In the genomic region with DNA sequence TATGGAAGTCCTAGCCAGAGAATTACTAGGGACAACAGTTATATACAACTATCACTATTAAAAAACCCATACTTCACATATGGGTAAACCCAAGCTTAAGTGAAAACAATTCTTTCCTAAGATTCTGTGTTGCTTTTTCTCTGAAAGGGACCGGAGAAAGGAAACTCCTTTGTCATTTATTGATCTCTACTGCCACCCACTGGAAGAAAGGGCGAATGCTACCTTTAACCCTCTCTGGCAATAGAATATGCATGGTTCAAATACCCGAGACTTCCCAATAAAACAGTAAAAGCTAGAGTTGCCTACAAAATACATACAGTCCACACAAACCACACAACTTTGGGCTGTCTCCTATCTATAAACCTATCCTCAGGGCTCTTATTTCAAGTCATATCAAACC, we compare ENCODE assay signal across 9 mouse cellular contexts. TPM values are rescaled to one million over a fixed set of nuclear protein-coding genes. Genes with fewer than 3 reads are reported as not detected.
DNase-seq lines count a peak whose midpoint lies in the region; ATAC-seq and TF ChIP-seq lines count a peak whose summit lies in the region.
"Had no signal": no experiment of that assay in that cellular context is flagged by ENCODE, and none has a peak within 500 bp of the region (broad histone marks: within the 10 kb centered on the region; RNA-seq: fewer than 3 reads in every experiment).

No protein-coding gene starts in this region.

- TF ChIP-seq POLR2A in thymus, adult 2 months (IDR thresholded peaks at IDR 0.05; ENCODE audit: control insufficient read depth, extremely low read depth, insufficient read depth, low read length, poor library complexity), result no peak

- 6% methylated on average over 3 of the region's 3 CpGs for WGBS in thymus, adult 2 months
- WGBS in forebrain, embryonic 13.5 days, result 10% methylated on average over 3 of the region's 3 CpGs
- 15% methylated on average over 3 of the region's 3 CpGs for WGBS in intestine, embryonic 15.5 days
- 16% methylated on average over 3 of the region's 3 CpGs for WGBS in midbrain, embryonic 11.5 days
- 7% methylated on average over 3 of the region's 3 CpGs for WGBS in stomach, postnatal 0 days

- no peak overlapping the region for H3K4me2 ChIP-seq in forebrain, embryonic 13.5 days
- no peak overlapping the region for H3K4me2 ChIP-seq in intestine, embryonic 15.5 days (replicated peaks)
- H3K4me2 ChIP-seq in midbrain, embryonic 11.5 days, result no peak overlapping the region
- no peak overlapping the region for H3K4me2 ChIP-seq in stomach, postnatal 0 days (replicated peaks; ENCODE audit: low read depth)
- H3K4me2 ChIP-seq: embryonic facial prominence, embryonic 12.5 days had no signal

- DNase-seq in thymus, adult 2 months, result peak; percentile 35
- no peak for DNase-seq in thymus, adult 18-20 months
- DNase-seq in c-Kit-positive CD71-negative TER-119-negative erythroid progenitor cells, embryonic 14.5 days (ENCODE audit: low read depth), result peak; percentile 22
- peak; percentile 3 to 67 for DNase-seq in left cerebral cortex, adult 9 months (ENCODE audit: low spot score in 2 of 2)
- peak; percentile 94 for DNase-seq in midbrain, embryonic 11.5 days (ENCODE audit: low spot score, missing footprints)
- DNase-seq in stomach, postnatal 0 days (ENCODE audit: low spot score), result peak; percentile 32

- no peaks in the 10 kb centered on the region for H3K36me3 ChIP-seq in thymus, adult 2 months (ENCODE audit: control insufficient read depth, insufficient read depth, low read length)
- no peaks in the 10 kb centered on the region for H3K36me3 ChIP-seq in forebrain, embryonic 13.5 days (ENCODE audit: poor library complexity, severe bottlenecking)
- H3K36me3 ChIP-seq in intestine, embryonic 15.5 days, result no peaks in the 10 kb centered on the region
- no peaks in the 10 kb centered on the region for H3K36me3 ChIP-seq in midbrain, embryonic 11.5 days (ENCODE audit: control insufficient read depth, insufficient read depth, low read length)
- no peaks in the 10 kb centered on the region for H3K36me3 ChIP-seq in stomach, postnatal 0 days (ENCODE audit: control insufficient read depth, insufficient read depth, low read length)
- H3K36me3 ChIP-seq: embryonic facial prominence, embryonic 12.5 days had no signal

- peak; percentile 36; the same call in 1 of the 2 replicates for ATAC-seq in forebrain, embryonic 13.5 days
- ATAC-seq in intestine, embryonic 15.5 days, result 0 out of 2 replicates have a peak, but pooled peaks have one; percentile 58
- peak; percentile 57; the same call in 1 of the 2 replicates for ATAC-seq in midbrain, embryonic 11.5 days (ENCODE audit: low FRiP score)
- ATAC-seq in stomach, postnatal 0 days (ENCODE audit: low FRiP score, low TSS enrichment), result no peak

- H3K9ac ChIP-seq in forebrain, embryonic 13.5 days, result no peak overlapping the region
- H3K9ac ChIP-seq in intestine, embryonic 15.5 days, result no peak overlapping the region
- no peak overlapping the region for H3K9ac ChIP-seq in midbrain, embryonic 11.5 days (ENCODE audit: low read length)
- no peak overlapping the region for H3K9ac ChIP-seq in stomach, postnatal 0 days (ENCODE audit: low read length)
- H3K9ac ChIP-seq: embryonic facial prominence, embryonic 12.5 days had no signal

- no peak for TF ChIP-seq EP300 in stomach, postnatal 0 days (optimal IDR thresholded peaks at IDR 0.05)

- H3K4me3 ChIP-seq in thymus, adult 2 months (ENCODE audit: control insufficient read depth, insufficient read depth, low read length), result no peak overlapping the region
- H3K4me3 ChIP-seq in forebrain, embryonic 13.5 days, result no peak overlapping the region
- no peak overlapping the region for H3K4me3 ChIP-seq in intestine, embryonic 15.5 days (replicated peaks)
- H3K4me3 ChIP-seq in midbrain, embryonic 11.5 days (ENCODE audit: low read depth, low read length), result no peak overlapping the region
- H3K4me3 ChIP-seq in stomach, postnatal 0 days (ENCODE audit: low read depth, low read length), result no peak overlapping the region
- H3K4me3 ChIP-seq: embryonic facial prominence, embryonic 12.5 days had no signal

- no peak overlapping the region for H3K27ac ChIP-seq in thymus, adult 2 months (ENCODE audit: control insufficient read depth, insufficient read depth, low read length)
- no peak overlapping the region for H3K27ac ChIP-seq in forebrain, embryonic 13.5 days
- H3K27ac ChIP-seq in intestine, embryonic 15.5 days, result no peak overlapping the region
- H3K27ac ChIP-seq in midbrain, embryonic 11.5 days (ENCODE audit: low read depth, low read length), result no peak overlapping the region
- no peak overlapping the region for H3K27ac ChIP-seq in stomach, postnatal 0 days (replicated peaks)
- H3K27ac ChIP-seq: embryonic facial prominence, embryonic 12.5 days had no signal

- H3K4me1 ChIP-seq in thymus, adult 2 months (replicated peaks; ENCODE audit: control insufficient read depth, insufficient read depth, low read length), result no peaks in the 10 kb centered on the region
- H3K4me1 ChIP-seq in forebrain, embryonic 13.5 days, result no peaks in the 10 kb centered on the region
- H3K4me1 ChIP-seq in intestine, embryonic 15.5 days (replicated peaks), result no peaks in the 10 kb centered on the region
- H3K4me1 ChIP-seq in midbrain, embryonic 11.5 days (ENCODE audit: control insufficient read depth, insufficient read depth, low read length), result no peaks in the 10 kb centered on the region
- H3K4me1 ChIP-seq in stomach, postnatal 0 days (replicated peaks; ENCODE audit: control insufficient read depth, insufficient read depth), result no peaks in the 10 kb centered on the region
- H3K4me1 ChIP-seq: embryonic facial prominence, embryonic 12.5 days had no signal

- no peaks in the 10 kb centered on the region for H3K9me3 ChIP-seq in forebrain, embryonic 13.5 days (replicated peaks)
- H3K9me3 ChIP-seq in intestine, embryonic 15.5 days, result no peaks in the 10 kb centered on the region
- H3K9me3 ChIP-seq in midbrain, embryonic 11.5 days (ENCODE audit: control insufficient read depth, low read length), result no peaks in the 10 kb centered on the region
- no peaks in the 10 kb centered on the region for H3K9me3 ChIP-seq in stomach, postnatal 0 days (ENCODE audit: control insufficient read depth, low read length)
- H3K9me3 ChIP-seq: embryonic facial prominence, embryonic 12.5 days had no signal

- no peak for TF ChIP-seq CTCF in thymus, adult 2 months (IDR thresholded peaks at IDR 0.05; ENCODE audit: borderline replicate concordance, control insufficient read depth, extremely low read depth, insufficient read depth, low read length, poor library complexity)
- peak; percentile 80 for TF ChIP-seq CTCF in stomach, postnatal 0 days (IDR thresholded peaks at IDR 0.05; ENCODE audit: low read depth)

- H3K27me3 ChIP-seq in thymus, adult 2 months (ENCODE audit: control insufficient read depth, insufficient read depth, low read length), result no peaks in the 10 kb centered on the region
- H3K27me3 ChIP-seq in forebrain, embryonic 13.5 days, result no peaks in the 10 kb centered on the region
- no peaks in the 10 kb centered on the region for H3K27me3 ChIP-seq in intestine, embryonic 15.5 days (replicated peaks)
- 0 out of 2 replicates have a peak, but pooled peaks cover 2% of the 10 kb centered on the region for H3K27me3 ChIP-seq in midbrain, embryonic 11.5 days (ENCODE audit: control insufficient read depth, insufficient read depth, low read length)
- no peaks in the 10 kb centered on the region for H3K27me3 ChIP-seq in stomach, postnatal 0 days (ENCODE audit: control insufficient read depth, insufficient read depth, low read length)

RNA-seq across cellular contexts. Expression of a gene that starts 40.6 kb away (rescaled TPM):
- polyA plus RNA-seq in thymus, adult 2 months (2012; rRNA removed), result 0.08 TPM in 2 replicates
- polyA plus RNA-seq in forebrain, embryonic 13.5 days (2015; fragmentation: Nextera tagmentation; extraction: Ambion mirVana), result 0.23 TPM in 1 of 2 replicates, not detected in the other
- polyA plus RNA-seq in intestine, embryonic 15.5 days (2015; fragmentation: Nextera tagmentation; extraction: Ambion mirVana), result 69.3 and 74.3 TPM in 2 replicates
- 0.11 and 0.15 TPM in 2 replicates for polyA plus RNA-seq in midbrain, embryonic 11.5 days (2014; fragmentation: Nextera tagmentation; extraction: Ambion mirVana)
- polyA plus RNA-seq in stomach, postnatal 0 days (2015; fragmentation: Nextera tagmentation; extraction: Ambion mirVana), result 40.4 and 47.7 TPM in 2 replicates

Comparison
In these comparisons a context has a peak if more than half of its experiments do, and no peak if none do; other contexts are left out.
1. DNase-seq: peak in thymus, adult 2 months (single experiment), c-Kit-positive CD71-negative TER-119-negative erythroid progenitor cells, embryonic 14.5 days (single experiment), left cerebral cortex, adult 9 months (2 of 2), midbrain, embryonic 11.5 days (single experiment) and stomach, postnatal 0 days (single experiment); none in thymus, adult 18-20 months (0 of 2).
2. RNA of a gene that starts 40.6 kb away (polyA plus RNA-seq): 69.3 to 74.3 TPM in intestine, embryonic 15.5 days and 40.4 to 47.7 TPM in stomach, postnatal 0 days; 0.23 TPM in forebrain, embryonic 13.5 days, 0.11 to 0.15 TPM in midbrain, embryonic 11.5 days and 0.08 TPM in thymus, adult 2 months; every median in the first group is over 10 times any median in the second.